Comparison of ENCODE assay signal across 29 mouse cellular contexts in genomic region chr2:92048034-92048690, GRCm38 (mm10). TPM values are rescaled to one million over a fixed set of nuclear protein-coding genes. Genes with fewer than 3 reads are reported as not detected.
DNase-seq lines count a peak whose midpoint lies in the region; ATAC-seq and TF ChIP-seq lines count a peak whose summit lies in the region.
"Had no signal": no experiment of that assay in that cellular context is flagged by ENCODE, and none has a peak within 500 bp of the region (broad histone marks: within the 10 kb centered on the region; RNA-seq: fewer than 3 reads in every experiment).

No protein-coding gene starts in this region.

- no peaks in the 10 kb centered on the region for H3K36me3 ChIP-seq in heart, embryonic 10.5 days
- no peaks in the 10 kb centered on the region for H3K36me3 ChIP-seq in intestine, postnatal 0 days (ENCODE audit: control insufficient read depth, insufficient read depth)
- H3K36me3 ChIP-seq in limb, embryonic 10.5 days = no peaks in the 10 kb centered on the region
- H3K36me3 ChIP-seq: embryonic facial prominence, embryonic 10.5 days; embryonic facial prominence, embryonic 13.5 days; forebrain, embryonic 10.5 days; G1E; heart, embryonic 12.5 days; hindbrain, embryonic 12.5 days; hindbrain, embryonic 15.5 days had no signal

- H3K9ac ChIP-seq in intestine, postnatal 0 days (ENCODE audit: low read depth, low read length) = no peak overlapping the region
- H3K9ac ChIP-seq: embryonic facial prominence, embryonic 13.5 days; forebrain, embryonic 13.5 days; forebrain, postnatal 0 days; heart, embryonic 12.5 days; hindbrain, embryonic 12.5 days; hindbrain, embryonic 15.5 days had no signal

- WGBS in heart, embryonic 10.5 days = 55% methylated on average over 9 of the region's 9 CpGs
- 48% methylated on average over 9 of the region's 9 CpGs for WGBS in intestine, postnatal 0 days
- WGBS in limb, embryonic 10.5 days = 68% methylated on average over 9 of the region's 9 CpGs

- no peak for TF ChIP-seq CTCF in embryonic fibroblast, embryonic 13.5 days (IDR thresholded peaks at IDR 0.05; ENCODE audit: borderline replicate concordance, insufficient read depth, low read length)
- no peak for TF ChIP-seq CTCF in intestine, postnatal 0 days (IDR thresholded peaks at IDR 0.05; ENCODE audit: low read depth)

- peak; percentile 38; the same call in 1 of the 2 replicates for ATAC-seq in intestine, postnatal 0 days
- ATAC-seq: forebrain, embryonic 13.5 days; forebrain, postnatal 0 days; Patski had no signal

- DNase-seq in heart, embryonic 10.5 days (ENCODE audit: low spot score) = no peak
- no peak for DNase-seq in heart, adult 18-20 months
- DNase-seq in 3134 (ENCODE audit: extremely low read depth, insufficient read length, low spot score) = peak; percentile 53
- DNase-seq in kidney, adult 11 months = no peak
- no peak for DNase-seq in limb, embryonic 10.5 days (ENCODE audit: low spot score)
- no peak for DNase-seq in Muller cell, postnatal 12 days (ENCODE audit: inconsistent ontology term)
- DNase-seq: B cell, adult 2 months; cerebellum, adult 11 months; cerebellum, adult 2 months; cerebellum, adult 9-11 months; cerebellum, postnatal 25 days; embryo, embryonic 11 days; forebrain, postnatal 0 days; gastrocnemius, adult 2 months; gastrocnemius, postnatal 14 days; heart, adult 2 months; kidney, adult 8-10 months had no signal

- H3K27me3 ChIP-seq in heart, embryonic 10.5 days (ENCODE audit: insufficient read depth, poor library complexity, severe bottlenecking) = peaks cover 31% of the 10 kb centered on the region; the same call in 1 of the 2 replicates
- H3K27me3 ChIP-seq in intestine, postnatal 0 days (replicated peaks; ENCODE audit: control insufficient read depth, insufficient read depth, low read length) = no peaks in the 10 kb centered on the region
- peaks cover 25% of the 10 kb centered on the region for H3K27me3 ChIP-seq in limb, embryonic 10.5 days (ENCODE audit: low read depth, poor library complexity, severe bottlenecking)
- H3K27me3 ChIP-seq: hindbrain, embryonic 15.5 days; Patski had no signal

- H3K9me3 ChIP-seq in heart, embryonic 10.5 days = no peaks in the 10 kb centered on the region
- no peaks in the 10 kb centered on the region for H3K9me3 ChIP-seq in intestine, postnatal 0 days (ENCODE audit: control insufficient read depth)
- no peaks in the 10 kb centered on the region for H3K9me3 ChIP-seq in limb, embryonic 10.5 days (replicated peaks)
- H3K9me3 ChIP-seq: embryonic facial prominence, embryonic 10.5 days; embryonic facial prominence, embryonic 13.5 days; forebrain, embryonic 10.5 days; forebrain, embryonic 13.5 days; G1E; heart, embryonic 12.5 days; hindbrain, embryonic 12.5 days; hindbrain, embryonic 15.5 days had no signal

- H3K4me2 ChIP-seq in intestine, postnatal 0 days (replicated peaks; ENCODE audit: low read depth) = 0 out of 2 replicates have a peak overlapping the region, but pooled peaks have one; percentile 7
- H3K4me2 ChIP-seq: embryonic facial prominence, embryonic 13.5 days; forebrain, embryonic 13.5 days; heart, embryonic 12.5 days; hindbrain, embryonic 12.5 days; hindbrain, embryonic 15.5 days had no signal

- TF ChIP-seq POLR2A in embryonic fibroblast, embryonic 13.5 days (IDR thresholded peaks at IDR 0.05; ENCODE audit: low read depth, low read length) = no peak

- H3K27ac ChIP-seq in heart, embryonic 10.5 days = peak overlapping the region; percentile 49; the same call in 1 of the 2 replicates
- H3K27ac ChIP-seq in embryonic fibroblast, embryonic 13.5 days (ENCODE audit: insufficient read depth, low read length) = 0 out of 2 replicates have a peak overlapping the region, but pooled peaks have one; percentile 6
- H3K27ac ChIP-seq in intestine, postnatal 0 days (ENCODE audit: low read depth, low read length) = no peak overlapping the region
- H3K27ac ChIP-seq in limb, embryonic 10.5 days = no peak overlapping the region
- H3K27ac ChIP-seq: embryonic facial prominence, embryonic 13.5 days; forebrain, embryonic 10.5 days; forebrain, embryonic 13.5 days; gastrocnemius, adult 2 months; heart, adult 2 months; hindbrain, embryonic 12.5 days; hindbrain, embryonic 15.5 days had no signal

- H3K4me3 ChIP-seq in heart, embryonic 10.5 days = no peak overlapping the region
- H3K4me3 ChIP-seq in embryonic fibroblast, embryonic 13.5 days (ENCODE audit: insufficient read depth, low read length) = no peak overlapping the region
- no peak overlapping the region for H3K4me3 ChIP-seq in intestine, postnatal 0 days (ENCODE audit: low read depth, low read length)
- H3K4me3 ChIP-seq in limb, embryonic 10.5 days = no peak overlapping the region
- H3K4me3 ChIP-seq: embryonic facial prominence, embryonic 10.5 days; embryonic facial prominence, embryonic 13.5 days; forebrain, embryonic 10.5 days; forebrain, embryonic 13.5 days; gastrocnemius, adult 2 months; heart, adult 2 months; heart, embryonic 12.5 days; hindbrain, embryonic 12.5 days; hindbrain, embryonic 15.5 days had no signal

- peaks cover 18% of the 10 kb centered on the region for H3K4me1 ChIP-seq in heart, embryonic 10.5 days
- H3K4me1 ChIP-seq in embryonic fibroblast, embryonic 13.5 days (ENCODE audit: control insufficient read depth, insufficient read depth, low read length) = peaks cover 9% of the 10 kb centered on the region; the same call in 1 of the 2 replicates
- H3K4me1 ChIP-seq in intestine, postnatal 0 days (replicated peaks; ENCODE audit: control insufficient read depth, insufficient read depth, low read length) = 0 out of 2 replicates have a peak, but pooled peaks cover 5% of the 10 kb centered on the region
- H3K4me1 ChIP-seq in limb, embryonic 10.5 days = peaks cover 5% of the 10 kb centered on the region; the same call in 1 of the 2 replicates
- H3K4me1 ChIP-seq: forebrain, embryonic 13.5 days; hindbrain, embryonic 12.5 days; hindbrain, embryonic 15.5 days had no signal

RNA-seq across cellular contexts. Expression of gene Creb3l1, which starts 23.9 kb away (rescaled TPM):
- polyA plus RNA-seq in heart, embryonic 10.5 days (2016; fragmentation: Nextera tagmentation; extraction: Ambion mirVana) = 7.2 and 8.6 TPM in 2 replicates
- total RNA-seq in heart, adult 18-20 months (2021) = 1 to 10 TPM; 4.3 to 6.5 TPM
- polyA plus RNA-seq in embryonic fibroblast, embryonic 13.5 days (2011; ENCODE audit: insufficient read length, low read depth, missing spikeins) = 101 and 119 TPM in 2 replicates
- polyA plus RNA-seq in intestine, postnatal 0 days (2015; fragmentation: Nextera tagmentation; extraction: Ambion mirVana) = 6.8 and 8.4 TPM in 2 replicates
- 0.45 and 1.1 TPM in 2 replicates for polyA plus RNA-seq in limb, embryonic 10.5 days (2016; fragmentation: Nextera tagmentation; extraction: Ambion mirVana)
- total RNA-seq: hematopoietic stem cell, adult 5-6 weeks had no signal

RNA-seq across cellular contexts. Expression of gene Phf21a, which starts 44.8 kb away (rescaled TPM):
- 20.6 and 30.3 TPM in 2 replicates for polyA plus RNA-seq in heart, embryonic 10.5 days (2016; fragmentation: Nextera tagmentation; extraction: Ambion mirVana)
- total RNA-seq in heart, adult 18-20 months (2021) = 10 to 100 TPM; 23.8 to 25.3 TPM
- polyA plus RNA-seq in embryonic fibroblast, embryonic 13.5 days (2011; ENCODE audit: insufficient read length, low read depth, missing spikeins) = 76.2 and 89.7 TPM in 2 replicates
- 7.4 and 8.0 TPM in 2 replicates for polyA plus RNA-seq in intestine, postnatal 0 days (2015; fragmentation: Nextera tagmentation; extraction: Ambion mirVana)
- 34.7 and 40.2 TPM in 2 replicates for polyA plus RNA-seq in limb, embryonic 10.5 days (2016; fragmentation: Nextera tagmentation; extraction: Ambion mirVana)

Comparison
In these comparisons a context has a peak if more than half of its experiments do, and no peak if none do; other contexts are left out.
1. H3K27ac ChIP-seq: peak in heart, embryonic 10.5 days (single experiment) and embryonic fibroblast, embryonic 13.5 days (single experiment); none in intestine, postnatal 0 days (single experiment) and limb, embryonic 10.5 days (single experiment).
2. RNA of gene Creb3l1, which starts 23.9 kb away (polyA plus RNA-seq): 101 to 119 TPM in embryonic fibroblast, embryonic 13.5 days; 7.2 to 8.6 TPM in heart, embryonic 10.5 days, 6.8 to 8.4 TPM in intestine, postnatal 0 days and 0.45 to 1.1 TPM in limb, embryonic 10.5 days; every median in the first group is over 10 times any median in the second.